Mouse (Mus musculus): Measurements from ENCODE around the gene Gp1ba. TPM values are rescaled to one million over a fixed set of nuclear protein-coding genes. Genes with fewer than 3 reads are reported as not detected.
A peak's percentile ranks its signal among the peaks of the same experiment; 100 is the strongest.

Gene Gp1ba
- polyA plus RNA-seq, 1 experiment from 2014 or later, result 0.62 TPM

GRCm38 (mm10) chr11:70663957-70664356, 25.0 kb downstream of the Gp1ba start:
- peaks cover 31% of the 10 kb centered on the region for H3K4me1 ChIP-seq (replicated peaks)
- H3K36me3 ChIP-seq, result peaks cover 56% of the 10 kb centered on the region
- H3K4me3 ChIP-seq, result no peak overlapping the region
- H3K9me3 ChIP-seq (replicated peaks), result no peaks in the 10 kb centered on the region
- no peak overlapping the region for H3K9ac ChIP-seq
- no peak overlapping the region for H3K4me2 ChIP-seq
- ATAC-seq (replicated peaks; ENCODE audit: insufficient number of reproducible peaks, insufficient read depth, low FRiP score, low read depth), result no peak
- WGBS, result 65% methylated on average over 6 of the region's 6 CpGs
- H3K27me3 ChIP-seq, result no peaks in the 10 kb centered on the region
- H3K27ac ChIP-seq, result no peak overlapping the region; the same call in 1 of the 2 replicates

- no peak for ATAC-seq (replicated peaks; ENCODE audit: insufficient number of reproducible peaks, insufficient read depth, low FRiP score, low read depth)
- no peaks in the 10 kb centered on the region for H3K27me3 ChIP-seq
- H3K9me3 ChIP-seq (replicated peaks), result no peaks in the 10 kb centered on the region
- H3K4me3 ChIP-seq, result no peak overlapping the region
- WGBS, result 93% methylated on average over 9 of the region's 9 CpGs
- no peak overlapping the region for H3K9ac ChIP-seq
- H3K27ac ChIP-seq, result no peak overlapping the region
- peaks cover 28% of the 10 kb centered on the region for H3K4me1 ChIP-seq (replicated peaks)
- peaks cover 56% of the 10 kb centered on the region for H3K36me3 ChIP-seq
- H3K4me2 ChIP-seq, result no peak overlapping the region
These were observed 25.8 kb downstream of the Gp1ba start for GRCm38 (mm10) chr11:70664741-70665140.

- Histone ChIP-seq H3K4me3 (no peak overlapping the region), H3K4me2 (no peak overlapping the region), H3K9me3 (replicated peaks) (no peaks in the 10 kb centered on the region), H3K27me3 (no peaks in the 10 kb centered on the region), H3K4me1 (replicated peaks) (peaks cover 26% of the 10 kb centered on the region), H3K27ac (no peak overlapping the region), H3K9ac (no peak overlapping the region), H3K36me3 (peaks cover 44% of the 10 kb centered on the region)
- WGBS, result 94% methylated on average over 8 of the region's 8 CpGs
- no peak for ATAC-seq (replicated peaks; ENCODE audit: insufficient number of reproducible peaks, insufficient read depth, low FRiP score, low read depth)
These were observed 27.8 kb downstream of the Gp1ba start for GRCm38 (mm10) chr11:70666687-70667086.

GRCm38 (mm10) chr11:70667271-70668150, 28.6 kb downstream of the Gp1ba start:
- 64% methylated on average over 14 of the region's 14 CpGs for WGBS

GRCm38 (mm10) chr11:70668335-70668770, 29.4 kb downstream of the Gp1ba start:
- Histone ChIP-seq H3K27ac (peak overlapping the region; percentile 97), H3K4me3 (peak overlapping the region; percentile 61), H3K4me2 (peak overlapping the region; percentile 68), H3K4me1 (replicated peaks) (peaks cover 23% of the 10 kb centered on the region), H3K27me3 (no peaks in the 10 kb centered on the region), H3K9ac (peak overlapping the region; percentile 49), H3K9me3 (replicated peaks) (no peaks in the 10 kb centered on the region), H3K36me3 (peaks cover 28% of the 10 kb centered on the region)
- ATAC-seq (replicated peaks; ENCODE audit: insufficient number of reproducible peaks, insufficient read depth, low FRiP score, low read depth), result no peak; the same call in 1 of the 2 replicates
- under 1% methylated on average over 15 of the region's 15 CpGs for WGBS

More at GRCm38 (mm10) chr11:70667271-70668150, 28.6 kb downstream of the Gp1ba start:
- H3K4me1 ChIP-seq (replicated peaks), result peaks cover 26% of the 10 kb centered on the region
- peak overlapping the region; percentile 68 for H3K4me2 ChIP-seq
- peaks cover 36% of the 10 kb centered on the region for H3K36me3 ChIP-seq
- peak overlapping the region; percentile 61 for H3K4me3 ChIP-seq
- no peaks in the 10 kb centered on the region for H3K9me3 ChIP-seq (replicated peaks)
- H3K27me3 ChIP-seq, result no peaks in the 10 kb centered on the region
- H3K9ac ChIP-seq, result peak overlapping the region; percentile 49
- peak overlapping the region; percentile 97 for H3K27ac ChIP-seq
- no peak for ATAC-seq (replicated peaks; ENCODE audit: insufficient number of reproducible peaks, insufficient read depth, low FRiP score, low read depth)

GRCm38 (mm10) chr11:70668771-70669505, 30.0 kb downstream of the Gp1ba start, which contains the start of gene Spag7:
TSS of gene Spag7 (minus strand) at chr11:70669416.
- peak within 1 kb of the TSS; percentile 88 for H3K4me2 ChIP-seq
- under 1% methylated on average over 44 of the region's 44 CpGs for WGBS
- no peaks in the 10 kb centered on the region for H3K27me3 ChIP-seq
- H3K9me3 ChIP-seq (replicated peaks), result no peaks in the 10 kb centered on the region
- ATAC-seq (replicated peaks; ENCODE audit: insufficient number of reproducible peaks, insufficient read depth, low FRiP score, low read depth), result peak; percentile 94
- H3K36me3 ChIP-seq, result peaks cover 26% of the 10 kb centered on the region
- H3K4me1 ChIP-seq (replicated peaks), result peaks cover 23% of the 10 kb centered on the region
- H3K9ac ChIP-seq, result peak within 1 kb of the TSS; percentile 77
- peak within 1 kb of the TSS; percentile 61 for H3K4me3 ChIP-seq
- peak within 1 kb of the TSS; percentile 97 for H3K27ac ChIP-seq

GRCm38 (mm10) chr11:70669582-70670345, 30.8 kb downstream of the Gp1ba start:
- H3K36me3 ChIP-seq, result peaks cover 20% of the 10 kb centered on the region
- H3K4me1 ChIP-seq (replicated peaks), result peaks cover 26% of the 10 kb centered on the region
- peak overlapping the region; percentile 97 for H3K27ac ChIP-seq
- peak overlapping the region; percentile 61 for H3K4me3 ChIP-seq
- 1% methylated on average over 31 of the region's 31 CpGs for WGBS
- peak overlapping the region; percentile 77 for H3K9ac ChIP-seq
- H3K4me2 ChIP-seq, result peak overlapping the region; percentile 88
- ATAC-seq (replicated peaks; ENCODE audit: insufficient number of reproducible peaks, insufficient read depth, low FRiP score, low read depth), result peak; percentile 7; the same call in 1 of the 2 replicates
- no peaks in the 10 kb centered on the region for H3K27me3 ChIP-seq
- no peaks in the 10 kb centered on the region for H3K9me3 ChIP-seq (replicated peaks)

- 43% methylated on average over 14 of the region's 14 CpGs for WGBS
- Histone ChIP-seq H3K4me2 (peak overlapping the region; percentile 88), H3K4me1 (replicated peaks) (peaks cover 26% of the 10 kb centered on the region), H3K9me3 (replicated peaks) (no peaks in the 10 kb centered on the region), H3K9ac (peak overlapping the region; percentile 77), H3K27ac (peak overlapping the region; percentile 97), H3K27me3 (no peaks in the 10 kb centered on the region), H3K4me3 (peak overlapping the region; percentile 61), H3K36me3 (peaks cover 19% of the 10 kb centered on the region)
- ATAC-seq (replicated peaks; ENCODE audit: insufficient number of reproducible peaks, insufficient read depth, low FRiP score, low read depth), result no peak
These were observed 31.6 kb downstream of the Gp1ba start for GRCm38 (mm10) chr11:70670483-70670882.

- peaks cover 32% of the 10 kb centered on the region for H3K4me1 ChIP-seq (replicated peaks)
- no peaks in the 10 kb centered on the region for H3K9me3 ChIP-seq (replicated peaks)
- H3K4me3 ChIP-seq, result peak overlapping the region; percentile 61; the same call in 1 of the 2 replicates
- H3K9ac ChIP-seq, result no peak overlapping the region
- no peak overlapping the region for H3K27ac ChIP-seq
- H3K4me2 ChIP-seq, result peak overlapping the region; percentile 88; the same call in 1 of the 2 replicates
- H3K36me3 ChIP-seq, result peaks cover 17% of the 10 kb centered on the region; the same call in 1 of the 2 replicates
- WGBS, result 78% methylated on average over 16 of the region's 16 CpGs
- no peaks in the 10 kb centered on the region for H3K27me3 ChIP-seq
- ATAC-seq (replicated peaks; ENCODE audit: insufficient number of reproducible peaks, insufficient read depth, low FRiP score, low read depth), result no peak
These were observed 32.6 kb downstream of the Gp1ba start for GRCm38 (mm10) chr11:70671333-70672047.

- Histone ChIP-seq H3K4me3 (no peak overlapping the region), H3K9me3 (replicated peaks) (no peaks in the 10 kb centered on the region), H3K36me3 (peaks cover 18% of the 10 kb centered on the region), H3K27me3 (no peaks in the 10 kb centered on the region), H3K4me1 (replicated peaks) (peaks cover 20% of the 10 kb centered on the region), H3K27ac (no peak overlapping the region), H3K9ac (no peak overlapping the region), H3K4me2 (no peak overlapping the region)
- 81% methylated on average over 6 of the region's 6 CpGs for WGBS
- ATAC-seq (replicated peaks; ENCODE audit: insufficient number of reproducible peaks, insufficient read depth, low FRiP score, low read depth), result no peak
These were observed 35.1 kb downstream of the Gp1ba start for GRCm38 (mm10) chr11:70674014-70674413.

All from heart, embryonic 15.5 days (tissue).